Mouse (Mus musculus): ENCODE measurements at regions not wholly inside any gene's neighbourhood (a gene's known extent, or its start where the extent isn't known, plus 50 kb on each side); places are given as distances from the start of the nearest gene placed in this dataset.
A peak's percentile ranks its signal among the peaks of the same experiment; 100 is the strongest.

GRCm38 (mm10) chr1:23491041-23491440 lies 93.5 kb upstream of the Ogfrl1 start:
- H3K27ac ChIP-seq (ENCODE audit: low read depth, low read length) = no peak overlapping the region
- no peaks in the 10 kb centered on the region for H3K36me3 ChIP-seq (ENCODE audit: control insufficient read depth, insufficient read depth, low read length)
- H3K9me3 ChIP-seq (replicated peaks; ENCODE audit: control insufficient read depth, low read length) = no peaks in the 10 kb centered on the region
- ATAC-seq = peak; percentile 62
- 21% methylated on average over 6 of the region's 6 CpGs for WGBS
- H3K4me1 ChIP-seq (ENCODE audit: control insufficient read depth, insufficient read depth, low read length) = peaks cover 7% of the 10 kb centered on the region; the same call in 1 of the 2 replicates
- peak overlapping the region; percentile 41 for H3K4me2 ChIP-seq (ENCODE audit: low read length)
- DNase-seq (ENCODE audit: low spot score) = peak; percentile 65
- no peaks in the 10 kb centered on the region for H3K27me3 ChIP-seq (replicated peaks; ENCODE audit: control insufficient read depth, insufficient read depth, low read length)
- H3K9ac ChIP-seq (ENCODE audit: low read length) = no peak overlapping the region
- no peak overlapping the region for H3K4me3 ChIP-seq (ENCODE audit: low read depth, low read length)

- Histone ChIP-seq H3K9me3 (replicated peaks; ENCODE audit: control insufficient read depth, low read length) (no peaks in the 10 kb centered on the region), H3K4me3 (ENCODE audit: low read depth, low read length) (no peak overlapping the region), H3K27ac (ENCODE audit: low read depth, low read length) (no peak overlapping the region), H3K4me2 (ENCODE audit: low read length) (no peak overlapping the region), H3K27me3 (replicated peaks; ENCODE audit: control insufficient read depth, insufficient read depth, low read length) (no peaks in the 10 kb centered on the region), H3K4me1 (ENCODE audit: control insufficient read depth, insufficient read depth, low read length) (peaks cover 7% of the 10 kb centered on the region; the same call in 1 of the 2 replicates), H3K9ac (ENCODE audit: low read length) (no peak overlapping the region), H3K36me3 (ENCODE audit: control insufficient read depth, insufficient read depth, low read length) (no peaks in the 10 kb centered on the region)
- no peak for DNase-seq (ENCODE audit: low spot score)
- ATAC-seq = no peak
Measured at GRCm38 (mm10) chr1:23492981-23493380, 95.4 kb upstream of the Ogfrl1 start.

- no peaks in the 10 kb centered on the region for H3K36me3 ChIP-seq (ENCODE audit: control insufficient read depth, insufficient read depth, low read length)
- no peak overlapping the region for H3K4me2 ChIP-seq (ENCODE audit: low read length)
- peaks cover 2% of the 10 kb centered on the region; the same call in 1 of the 2 replicates for H3K4me1 ChIP-seq (ENCODE audit: control insufficient read depth, insufficient read depth, low read length)
- H3K9ac ChIP-seq (ENCODE audit: low read length) = no peak overlapping the region
- no peaks in the 10 kb centered on the region for H3K27me3 ChIP-seq (replicated peaks; ENCODE audit: control insufficient read depth, insufficient read depth, low read length)
- no peak overlapping the region for H3K27ac ChIP-seq (ENCODE audit: low read depth, low read length)
- WGBS = 31% methylated on average over 4 of the region's 4 CpGs
- no peaks in the 10 kb centered on the region for H3K9me3 ChIP-seq (replicated peaks; ENCODE audit: control insufficient read depth, low read length)
- peak; percentile 77 for DNase-seq (ENCODE audit: low spot score)
- ATAC-seq = peak; percentile 49
- no peak overlapping the region for H3K4me3 ChIP-seq (ENCODE audit: low read depth, low read length)
Measured at GRCm38 (mm10) chr1:23495412-23495811, 97.8 kb upstream of the Ogfrl1 start.

- DNase-seq (ENCODE audit: low spot score) (no peak), ATAC-seq (no peak)
- no peak overlapping the region for H3K4me3 ChIP-seq (ENCODE audit: low read depth, low read length)
- H3K27me3 ChIP-seq (replicated peaks; ENCODE audit: control insufficient read depth, insufficient read depth, low read length) = no peaks in the 10 kb centered on the region
- no peak overlapping the region for H3K27ac ChIP-seq (ENCODE audit: low read depth, low read length)
- no peak overlapping the region for H3K9ac ChIP-seq (ENCODE audit: low read length)
- no peak overlapping the region for H3K4me2 ChIP-seq (ENCODE audit: low read length)
- no peaks in the 10 kb centered on the region for H3K36me3 ChIP-seq (ENCODE audit: control insufficient read depth, insufficient read depth, low read length)
- no peaks in the 10 kb centered on the region for H3K4me1 ChIP-seq (ENCODE audit: control insufficient read depth, insufficient read depth, low read length)
- H3K9me3 ChIP-seq (replicated peaks; ENCODE audit: control insufficient read depth, low read length) = no peaks in the 10 kb centered on the region
- WGBS = 7% methylated on average over 2 of the region's 2 CpGs
Measured at GRCm38 (mm10) chr1:23520113-23520512, 122.5 kb upstream of the Ogfrl1 start.

GRCm38 (mm10) chr1:23532659-23533058 lies 135.1 kb upstream of the Ogfrl1 start:
- Histone ChIP-seq H3K9ac (ENCODE audit: low read length) (no peak overlapping the region), H3K36me3 (ENCODE audit: control insufficient read depth, insufficient read depth, low read length) (no peaks in the 10 kb centered on the region), H3K27me3 (replicated peaks; ENCODE audit: control insufficient read depth, insufficient read depth, low read length) (no peaks in the 10 kb centered on the region), H3K9me3 (replicated peaks; ENCODE audit: control insufficient read depth, low read length) (no peaks in the 10 kb centered on the region), H3K4me1 (ENCODE audit: control insufficient read depth, insufficient read depth, low read length) (no peaks in the 10 kb centered on the region), H3K4me3 (ENCODE audit: low read depth, low read length) (no peak overlapping the region), H3K4me2 (ENCODE audit: low read length) (no peak overlapping the region), H3K27ac (ENCODE audit: low read depth, low read length) (no peak overlapping the region)
- 68% methylated on average over 3 of the region's 3 CpGs for WGBS
- ATAC-seq = no peak
- no peak for DNase-seq (ENCODE audit: low spot score)

GRCm38 (mm10) chr1:23536621-23537020 lies 139.0 kb upstream of the Ogfrl1 start:
- DNase-seq (ENCODE audit: low spot score) = no peak
- no peaks in the 10 kb centered on the region for H3K36me3 ChIP-seq (ENCODE audit: control insufficient read depth, insufficient read depth, low read length)
- H3K9ac ChIP-seq (ENCODE audit: low read length) = no peak overlapping the region
- H3K4me3 ChIP-seq (ENCODE audit: low read depth, low read length) = no peak overlapping the region
- H3K27ac ChIP-seq (ENCODE audit: low read depth, low read length) = no peak overlapping the region
- H3K27me3 ChIP-seq (replicated peaks; ENCODE audit: control insufficient read depth, insufficient read depth, low read length) = no peaks in the 10 kb centered on the region
- WGBS = 60% methylated on average over 10 of the region's 10 CpGs
- ATAC-seq = no peak
- H3K4me1 ChIP-seq (ENCODE audit: control insufficient read depth, insufficient read depth, low read length) = no peaks in the 10 kb centered on the region
- H3K9me3 ChIP-seq (replicated peaks; ENCODE audit: control insufficient read depth, low read length) = no peaks in the 10 kb centered on the region
- H3K4me2 ChIP-seq (ENCODE audit: low read length) = no peak overlapping the region

GRCm38 (mm10) chr1:23538419-23538818 lies 140.8 kb upstream of the Ogfrl1 start:
- H3K27ac ChIP-seq (ENCODE audit: low read depth, low read length) = no peak overlapping the region

GRCm38 (mm10) chr1:23540594-23540993 lies 143.0 kb upstream of the Ogfrl1 start:
- Histone ChIP-seq H3K27me3 (replicated peaks; ENCODE audit: control insufficient read depth, insufficient read depth, low read length) (no peaks in the 10 kb centered on the region), H3K36me3 (ENCODE audit: control insufficient read depth, insufficient read depth, low read length) (no peaks in the 10 kb centered on the region), H3K4me1 (ENCODE audit: control insufficient read depth, insufficient read depth, low read length) (no peaks in the 10 kb centered on the region), H3K9ac (ENCODE audit: low read length) (no peak overlapping the region), H3K9me3 (replicated peaks; ENCODE audit: control insufficient read depth, low read length) (no peaks in the 10 kb centered on the region), H3K27ac (ENCODE audit: low read depth, low read length) (no peak overlapping the region), H3K4me3 (ENCODE audit: low read depth, low read length) (no peak overlapping the region), H3K4me2 (ENCODE audit: low read length) (no peak overlapping the region)
- DNase-seq (ENCODE audit: low spot score) (no peak), ATAC-seq (no peak)
- WGBS = 88% methylated on average over 7 of the region's 7 CpGs

More at GRCm38 (mm10) chr1:23538419-23538818, 140.8 kb upstream of the Ogfrl1 start:
- DNase-seq (ENCODE audit: low spot score) = no peak
- H3K9ac ChIP-seq (ENCODE audit: low read length) = no peak overlapping the region
- H3K4me1 ChIP-seq (ENCODE audit: control insufficient read depth, insufficient read depth, low read length) = no peaks in the 10 kb centered on the region
- no peaks in the 10 kb centered on the region for H3K36me3 ChIP-seq (ENCODE audit: control insufficient read depth, insufficient read depth, low read length)
- H3K9me3 ChIP-seq (replicated peaks; ENCODE audit: control insufficient read depth, low read length) = no peaks in the 10 kb centered on the region
- WGBS = 41% methylated on average over 6 of the region's 6 CpGs
- no peak for ATAC-seq
- H3K4me3 ChIP-seq (ENCODE audit: low read depth, low read length) = no peak overlapping the region
- no peak overlapping the region for H3K4me2 ChIP-seq (ENCODE audit: low read length)
- H3K27me3 ChIP-seq (replicated peaks; ENCODE audit: control insufficient read depth, insufficient read depth, low read length) = no peaks in the 10 kb centered on the region

- H3K9ac ChIP-seq (ENCODE audit: low read length) = no peak overlapping the region
- H3K4me3 ChIP-seq (ENCODE audit: low read depth, low read length) = no peak overlapping the region
- no peaks in the 10 kb centered on the region for H3K27me3 ChIP-seq (replicated peaks; ENCODE audit: control insufficient read depth, insufficient read depth, low read length)
- 88% methylated on average over 3 of the region's 3 CpGs for WGBS
- H3K4me2 ChIP-seq (ENCODE audit: low read length) = no peak overlapping the region
- no peaks in the 10 kb centered on the region for H3K9me3 ChIP-seq (replicated peaks; ENCODE audit: control insufficient read depth, low read length)
- DNase-seq (ENCODE audit: low spot score) (no peak), ATAC-seq (no peak)
- H3K36me3 ChIP-seq (ENCODE audit: control insufficient read depth, insufficient read depth, low read length) = no peaks in the 10 kb centered on the region
- no peaks in the 10 kb centered on the region for H3K4me1 ChIP-seq (ENCODE audit: control insufficient read depth, insufficient read depth, low read length)
- no peak overlapping the region for H3K27ac ChIP-seq (ENCODE audit: low read depth, low read length)
Measured at GRCm38 (mm10) chr1:23555794-23556193, 158.2 kb upstream of the Ogfrl1 start.

Data from forebrain, embryonic 14.5 days (tissue).